In genomic region chr1:93018716-93019115, GRCm38 (mm10) we compare ENCODE assay signal across 19 mouse cellular contexts. TPM values are rescaled to one million over a fixed set of nuclear protein-coding genes. Genes with fewer than 3 reads are reported as not detected.
"Had no signal": no experiment of that assay in that cellular context is flagged by ENCODE, and none has a peak within 500 bp of the region (broad histone marks: within the 10 kb centered on the region; RNA-seq: fewer than 3 reads in every experiment).

No protein-coding gene starts in this region.

- H3K27ac ChIP-seq: layer of hippocampus, adult 2 months; limb, embryonic 12.5 days; liver, embryonic 13.5 days; midbrain, embryonic 10.5 days; neural tube, embryonic 15.5 days had no signal

- H3K4me1 ChIP-seq: limb, embryonic 12.5 days; liver, embryonic 13.5 days; midbrain, embryonic 10.5 days; neural tube, embryonic 15.5 days had no signal

- H3K27me3 ChIP-seq: limb, embryonic 12.5 days; neural tube, embryonic 15.5 days had no signal

- DNase-seq: kidney, postnatal 10 days; kidney, postnatal 4 days; liver; liver, embryonic 13.5 days; lung, adult 18-20 months; midbrain, embryonic 14.5 days; right cerebral cortex, adult 18-20 months; right cerebral cortex, postnatal 25 days; thymus, postnatal 14 days had no signal

- H3K4me3 ChIP-seq: layer of hippocampus, adult 2 months; limb, embryonic 12.5 days; liver, embryonic 13.5 days; midbrain, embryonic 10.5 days; myocyte; neural tube, embryonic 15.5 days had no signal

RNA-seq across cellular contexts. Expression of gene Aqp12, which starts 12.6 kb away (rescaled TPM):
- total RNA-seq: layer of hippocampus, adult 2 months; layer of hippocampus, postnatal 10 days; left cerebral cortex, postnatal 36 days had no signal
- polyA plus RNA-seq: kidney, embryonic 14.5 days; limb, embryonic 12.5 days; liver, embryonic 13.5 days; lung, embryonic 16.5 days; midbrain, embryonic 10.5 days; midbrain, embryonic 14.5 days; myocyte; neural tube, embryonic 11.5 days; neural tube, embryonic 15.5 days had no signal
